Mouse (Mus musculus): ENCODE measurements around the gene Gm21854. TPM values are rescaled to one million over a fixed set of nuclear protein-coding genes. Genes with fewer than 3 reads are reported as not detected.
"Not testable (repeated sequence)": the region's sequence is repeated elsewhere in the genome, so short reads cannot be mapped to it uniquely, and the experiment has no call there.

Gm21854 gene
- not detected in 2 replicates for polyA plus RNA-seq (2016; fragmentation: Nextera tagmentation; extraction: Ambion mirVana)

GRCm38 (mm10) chrY:5656686-5657085 is at the start of gene Gm21854:
Gene Gm21854, plus strand, starts transcription at chrY:5656986.
- not testable (repeated sequence) for H3K4me3 ChIP-seq; DNase-seq (ENCODE audit: low spot score)

More at GRCm38 (mm10) chrY:5656686-5657085, at the start of gene Gm21854:
- H3K9me3 ChIP-seq (replicated peaks); H3K27ac ChIP-seq (replicated peaks); H3K36me3 ChIP-seq; H3K4me1 ChIP-seq; H3K27me3 ChIP-seq (ENCODE audit: low read depth, poor library complexity, severe bottlenecking): not testable (repeated sequence)

Other genes starting within 250 kb of the Gm21854 start
- not detected in 2 replicates for gene Gm20914, start 69.0 kb downstream of the Gm21854 start, polyA plus RNA-seq (2016; fragmentation: Nextera tagmentation; extraction: Ambion mirVana)
- not detected in 2 replicates for gene Gm28171, start 136.4 kb downstream of the Gm21854 start, polyA plus RNA-seq (2016; fragmentation: Nextera tagmentation; extraction: Ambion mirVana)